Mouse (Mus musculus): ENCODE results near the gene Syf2. TPM values are rescaled to one million over a fixed set of nuclear protein-coding genes. Genes with fewer than 3 reads are reported as not detected.

The Syf2 gene
- total RNA-seq, 2 experiments from 2014 or later = 42.1 to 45.0 TPM

GRCm38 (mm10) chr4:134923258-134924018 is 7.3 kb upstream of the Syf2 start, which contains the start of gene Rsrp1:
TSS of gene Rsrp1 (plus strand) at chr4:134923592.
- DNase-seq (ENCODE audit: low spot score in 2 of 2) = peak; percentile 96 to 98

- peak; percentile 42 to 54 for DNase-seq (ENCODE audit: low spot score in 2 of 2)
Measured at GRCm38 (mm10) chr4:134924019-134924741, 6.5 kb upstream of the Syf2 start.

- DNase-seq (ENCODE audit: low spot score in 2 of 2) = no peak
Measured at GRCm38 (mm10) chr4:134925206-134925605, 5.5 kb upstream of the Syf2 start.

- no peak for DNase-seq (ENCODE audit: low spot score in 2 of 2)
Measured at GRCm38 (mm10) chr4:134927815-134928463, 2.8 kb upstream of the Syf2 start.

GRCm38 (mm10) chr4:134928464-134928836 is 2.2 kb upstream of the Syf2 start:
- no peak for DNase-seq (ENCODE audit: low spot score in 2 of 2)

- no peak for DNase-seq (ENCODE audit: low spot score in 2 of 2)
Measured at GRCm38 (mm10) chr4:134929536-134929935, 1.2 kb upstream of the Syf2 start.

- no peak for DNase-seq (ENCODE audit: low spot score in 2 of 2)
Measured at GRCm38 (mm10) chr4:134930190-134930589, 508 bp upstream of the Syf2 start.

GRCm38 (mm10) chr4:134937240-134938176 is 6.8 kb downstream of the Syf2 start:
- no peak for DNase-seq (ENCODE audit: low spot score in 2 of 2)

GRCm38 (mm10) chr4:134939900-134940299 is 9.2 kb downstream of the Syf2 start:
- no peak for DNase-seq (ENCODE audit: low spot score in 2 of 2)

GRCm38 (mm10) chr4:134943758-134944538 is 13.2 kb downstream of the Syf2 start:
- peak in 1 of 2 experiments; percentile 32 for DNase-seq (ENCODE audit: low spot score in 2 of 2)

- DNase-seq (ENCODE audit: low spot score in 2 of 2) = peak; percentile 80 to 86
Measured at GRCm38 (mm10) chr4:134946024-134946744, 15.5 kb downstream of the Syf2 start.

- DNase-seq (ENCODE audit: low spot score in 2 of 2) = peak in 1 of 2 experiments; percentile 31
Measured at GRCm38 (mm10) chr4:134950518-134951091, 19.9 kb downstream of the Syf2 start.

- DNase-seq (ENCODE audit: low spot score in 2 of 2) = peak in 1 of 2 experiments; percentile 29
Measured at GRCm38 (mm10) chr4:134954461-134954860, 23.8 kb downstream of the Syf2 start.

- no peak for DNase-seq (ENCODE audit: low spot score in 2 of 2)
Measured at GRCm38 (mm10) chr4:134955196-134955595, 24.5 kb downstream of the Syf2 start.

GRCm38 (mm10) chr4:134955845-134956244 is 25.1 kb downstream of the Syf2 start:
- DNase-seq (ENCODE audit: low spot score in 2 of 2) = no peak

- DNase-seq (ENCODE audit: low spot score in 2 of 2) = peak; percentile 71 to 74
Measured at GRCm38 (mm10) chr4:134956328-134956727, 25.6 kb downstream of the Syf2 start.

GRCm38 (mm10) chr4:134963021-134963776 is 32.5 kb downstream of the Syf2 start:
- peak in 1 of 2 experiments; percentile 35 for DNase-seq (ENCODE audit: low spot score in 2 of 2)

Data from layer of hippocampus, postnatal 10 days (tissue).